Mouse (Mus musculus) MEL (cell line): ENCODE measurements around the gene Atrnl1. TPM values are rescaled to one million over a fixed set of nuclear protein-coding genes. Genes with fewer than 3 reads are reported as not detected.

Experiments used
- DNase-seq: peaks from one replicate; pipeline ENCODE4 v3.0.0; 2011; ENCODE audit warnings: low read depth, low spot score
- H3K27ac ChIP-seq: 2 replicates; pipeline ENCODE4 v1.5.1; 2012; ENCODE audit warnings: low read depth, mild to moderate bottlenecking, control low read depth, low read length, moderate library complexity; ENCODE audit not compliant: control insufficient read depth
- H3K27me3 ChIP-seq, 2 experiments: fragments of 150-350 bp in 1 of 2; sonication (generic) in 1 of 2; 2 replicates each; pipeline ENCODE4 v1.6.1; 2012; ENCODE audit warnings: low read length in 2 of 2, mild to moderate bottlenecking in 2 of 2, improper control_type of control experiment in 1 of 2, moderate library complexity in 1 of 2; ENCODE audit not compliant: insufficient read depth in 2 of 2, control insufficient read depth in 1 of 2
- H3K36me3 ChIP-seq, 2 experiments: 2 replicates each; pipeline ENCODE4 v1.6.1; 2012 to 2014; ENCODE audit warnings: low read length in 2 of 2, improper control_type of control experiment in 1 of 2, inconsistent platforms in 1 of 2, mild to moderate bottlenecking in 1 of 2; ENCODE audit not compliant: insufficient read depth in 2 of 2, control insufficient read depth in 1 of 2
- H3K4me1 ChIP-seq, 2 experiments: fragments of 150-350 bp in 1 of 2; sonication (generic) in 1 of 2; 2 replicates each; pipeline ENCODE4 v1.6.1; 2012; ENCODE audit warnings: low read length in 2 of 2, improper control_type of control experiment in 1 of 2, mild to moderate bottlenecking in 1 of 2; ENCODE audit not compliant: insufficient read depth in 2 of 2, control insufficient read depth in 1 of 2
- H3K4me3 ChIP-seq, 2 experiments: fragments of 150-350 bp in 1 of 2; sonication (generic) in 1 of 2; 2 replicates each; pipeline ENCODE4 v1.5.1; 2012; ENCODE audit warnings: low read depth in 2 of 2, low read length in 2 of 2, mild to moderate bottlenecking in 2 of 2, moderate library complexity in 2 of 2, control low read depth in 1 of 2, improper control_type of control experiment in 1 of 2; ENCODE audit not compliant: control insufficient read depth in 1 of 2, insufficient read depth in 1 of 2
- H3K79me2 ChIP-seq: 2 replicates; pipeline ENCODE4 v1.6.1; 2012; ENCODE audit warnings: mild to moderate bottlenecking, low read length, moderate library complexity; ENCODE audit not compliant: control insufficient read depth, poor library complexity, insufficient read depth
- H3K9ac ChIP-seq: 2 replicates; pipeline ENCODE4 v1.6.1; 2012; ENCODE audit warnings: low read depth, mild to moderate bottlenecking, control low read depth, low read length, moderate library complexity; ENCODE audit not compliant: control insufficient read depth, poor library complexity, severe bottlenecking
- H3K9me3 ChIP-seq: fragments of 150-350 bp; sonication (generic); replicated peaks from 2 replicates; pipeline ENCODE4 v1.6.1; 2012; ENCODE audit warnings: mild to moderate bottlenecking, low read length, improper control_type of control experiment, moderate library complexity; ENCODE audit not compliant: insufficient read depth
- BHLHE40 ChIP-seq: IDR thresholded peaks from 2 replicates; pipeline ENCODE4 v1.6.1; 2012; ENCODE audit warnings: low read depth, mild to moderate bottlenecking, inconsistent platforms, low read length, improper control_type of control experiment, borderline replicate concordance
- CHD1 ChIP-seq: IDR thresholded peaks from 2 replicates; pipeline ENCODE4 v1.6.1; 2012; ENCODE audit warnings: low read depth, mild to moderate bottlenecking, inconsistent platforms, low read length, improper control_type of control experiment
- CHD2 ChIP-seq: IDR thresholded peaks from 2 replicates; pipeline ENCODE4 v1.6.1; 2011; ENCODE audit warnings: low read length, improper control_type of control experiment
- CTCF ChIP-seq, 3 experiments: IDR thresholded peaks in 2 of 3; conservative IDR thresholded peaks in 1 of 3; 2 replicates each; pipeline ENCODE4 v1.5.1; 2011 to 2012; ENCODE audit warnings: low read length in 3 of 3, low read depth in 2 of 3, mild to moderate bottlenecking in 2 of 3, improper control_type of control experiment in 1 of 3, inconsistent platforms in 1 of 3, mixed read lengths in 1 of 3, moderate library complexity in 1 of 3; ENCODE audit not compliant: control insufficient read depth in 1 of 3, insufficient read depth in 1 of 3, poor library complexity in 1 of 3, severe bottlenecking in 1 of 3
- E2F4 ChIP-seq: IDR thresholded peaks from 2 replicates; pipeline ENCODE4 v1.6.1; 2011; ENCODE audit warnings: low read depth, low read length, improper control_type of control experiment, borderline replicate concordance
- ELF1 ChIP-seq: IDR thresholded peaks from 2 replicates; pipeline ENCODE4 v1.6.1; 2014; ENCODE audit warnings: low read depth, mild to moderate bottlenecking, inconsistent platforms, low read length, improper control_type of control experiment, moderate library complexity
- ETS1 ChIP-seq: IDR thresholded peaks from 2 replicates; pipeline ENCODE4 v1.6.1; 2012; ENCODE audit warnings: low read depth, mild to moderate bottlenecking, inconsistent platforms, low read length, improper control_type of control experiment, moderate library complexity
- GABPA ChIP-seq: IDR thresholded peaks from 2 replicates; pipeline ENCODE4 v1.6.1; 2012; ENCODE audit warnings: low read depth, mild to moderate bottlenecking, inconsistent platforms, low read length, improper control_type of control experiment, moderate library complexity
- HCFC1 ChIP-seq: IDR thresholded peaks from 2 replicates; pipeline ENCODE4 v1.6.1; 2012; ENCODE audit warnings: low read depth, mild to moderate bottlenecking, inconsistent platforms, low read length, improper control_type of control experiment, moderate library complexity
- JUND ChIP-seq: IDR thresholded peaks from 2 replicates; pipeline ENCODE4 v1.6.1; 2011; ENCODE audit warnings: low read depth, mild to moderate bottlenecking, improper control_type of control experiment, low read length
- MAFK ChIP-seq: IDR thresholded peaks from 2 replicates; pipeline ENCODE4 v1.6.1; 2011; ENCODE audit warnings: low read depth, mild to moderate bottlenecking, low read length, improper control_type of control experiment, borderline replicate concordance
- MAX ChIP-seq: IDR thresholded peaks from 2 replicates; pipeline ENCODE4 v1.6.1; 2011; ENCODE audit warnings: low read length, improper control_type of control experiment
- NELFE ChIP-seq: IDR thresholded peaks from 2 replicates; pipeline ENCODE4 v1.6.1; 2011; ENCODE audit warnings: low read depth, low read length, improper control_type of control experiment
- POLR2AphosphoS5 ChIP-seq: IDR thresholded peaks from 2 replicates; pipeline ENCODE4 v1.6.1; 2012; ENCODE audit warnings: low read depth, borderline replicate concordance, mild to moderate bottlenecking, inconsistent platforms, low read length, moderate library complexity, mixed read lengths
- RCOR1 ChIP-seq: IDR thresholded peaks from 2 replicates; pipeline ENCODE4 v1.6.1; 2012; ENCODE audit warnings: low read depth, mild to moderate bottlenecking, inconsistent platforms, low read length, improper control_type of control experiment
- SIN3A ChIP-seq: IDR thresholded peaks from 2 replicates; pipeline ENCODE4 v1.6.1; 2012; ENCODE audit warnings: low read length, improper control_type of control experiment, inconsistent platforms
- SMC3 ChIP-seq: IDR thresholded peaks from 2 replicates; pipeline ENCODE4 v1.6.1; 2011; ENCODE audit warnings: low read depth, low read length, improper control_type of control experiment
- TAL1 ChIP-seq: IDR thresholded peaks from 2 replicates; pipeline ENCODE4 v1.6.1; 2012; ENCODE audit warnings: mild to moderate bottlenecking, inconsistent platforms, low read length, moderate library complexity, mixed read lengths
- TCF12 ChIP-seq: IDR thresholded peaks from 2 replicates; pipeline ENCODE4 v1.6.1; 2014; ENCODE audit warnings: low read depth, mild to moderate bottlenecking, inconsistent platforms, low read length, improper control_type of control experiment, moderate library complexity
- UBTF ChIP-seq: IDR thresholded peaks from 2 replicates; pipeline ENCODE4 v1.6.1; 2012; ENCODE audit warnings: low read depth, mild to moderate bottlenecking, inconsistent platforms, low read length, improper control_type of control experiment, moderate library complexity, borderline replicate concordance; ENCODE audit not compliant: insufficient read depth
- USF1 ChIP-seq: IDR thresholded peaks from 2 replicates; pipeline ENCODE4 v1.6.1; 2014; ENCODE audit warnings: low read depth, mild to moderate bottlenecking, inconsistent platforms, low read length, improper control_type of control experiment, moderate library complexity
- ZKSCAN1 ChIP-seq: IDR thresholded peaks from 2 replicates; pipeline ENCODE4 v1.6.1; 2012; ENCODE audit warnings: low read depth, mild to moderate bottlenecking, inconsistent platforms, low read length, improper control_type of control experiment, moderate library complexity
- ZNF384 ChIP-seq: IDR thresholded peaks from 2 replicates; pipeline ENCODE4 v1.6.1; 2012; ENCODE audit warnings: low read depth, mild to moderate bottlenecking, inconsistent platforms, low read length, improper control_type of control experiment
- polyA plus RNA-seq, 2 experiments: library from polyadenylated mRNA; stranded (reverse) in 1 of 2; unstranded in 1 of 2; fragments of >175 nt in 1 of 2; fragments of >200 nt in 1 of 2; gene quantifications; 2 replicates each; pipeline versions ENCODE4 v1.2.1 to v1.2.4; 2012; ENCODE audit warnings: low replicate concordance in 2 of 2, low read depth in 1 of 2; ENCODE audit not compliant: insufficient read length in 2 of 2, insufficient read depth in 1 of 2, missing spikeins in 1 of 2
- total RNA-seq: library from RNA; depleted of rRNA; stranded (reverse); fragments of 300-350 nt; gene quantifications from 2 replicates; pipeline ENCODE4 v1.2.3, GENCODE M21; 2012

Atrnl1 gene
- total and polyA plus RNA-seq, 3 experiments: 6.4 to 8.2 TPM; not detected in 1

- Histone ChIP-seq H3K9me3 (no peaks in the 10 kb centered on the region), H3K9ac (no peak overlapping the region), H3K4me1 (no peaks in the 10 kb centered on the region), H3K27me3 (peaks cover 3 to 6% of the 10 kb centered on the region in 2 experiments; a peak in 2 of 4 replicates), H3K4me3 (no peak overlapping the region), H3K79me2 (no peaks in the 10 kb centered on the region), H3K36me3 (no peaks in the 10 kb centered on the region), H3K27ac (no peak overlapping the region)
- DNase-seq: no peak
- TF ChIP-seq ELF1: no peak
- TF ChIP-seq GABPA: no peak
- TF ChIP-seq JUND: no peak
- no peak for TF ChIP-seq HCFC1
- no peak for TF ChIP-seq MAFK
- no peak for TF ChIP-seq MAX
- no peak for TF ChIP-seq TCF12
- TF ChIP-seq CHD2: no peak
- TF ChIP-seq BHLHE40: no peak
- no peak for TF ChIP-seq ZNF384
- TF ChIP-seq CHD1: no peak
- no peak for TF ChIP-seq SIN3A
- TF ChIP-seq CTCF (IDR thresholded peaks at IDR 0.05 in 2 of 3, conservative IDR thresholded peaks at IDR 0.05 in 1 of 3; ENCODE audit: control insufficient read depth in 1 of 3, insufficient read depth in 1 of 3, low read depth in 2 of 3, low read length in 3 of 3, poor library complexity in 1 of 3, severe bottlenecking in 1 of 3): no peak
- TF ChIP-seq E2F4: no peak
- TF ChIP-seq TAL1: no peak
- no peak for TF ChIP-seq NELFE
- TF ChIP-seq ETS1: no peak
- TF ChIP-seq SMC3: no peak
- no peak for TF ChIP-seq UBTF
These were observed 18.5 kb upstream of the Atrnl1 start for GRCm38 (mm10) chr19:57592355-57592754.

- H3K27me3 ChIP-seq: peaks cover 2 to 3% of the 10 kb centered on the region in 2 experiments; a peak in 2 of 4 replicates
- H3K36me3 ChIP-seq: peaks cover 0 to 6% of the 10 kb centered on the region in 2 experiments; a peak in 2 of 4 replicates
- H3K9me3 ChIP-seq: no peaks in the 10 kb centered on the region
- no peak overlapping the region for H3K9ac ChIP-seq
- no peaks in the 10 kb centered on the region; the same call in 1 of the 2 replicates for H3K79me2 ChIP-seq
- no peak overlapping the region for H3K27ac ChIP-seq
- no peak for DNase-seq
- no peak for TF ChIP-seq UBTF
- TF ChIP-seq USF1: no peak
- no peak for TF ChIP-seq SIN3A
- no peak for TF ChIP-seq ETS1
- TF ChIP-seq RCOR1: no peak
- no peak for TF ChIP-seq E2F4
- no peak for TF ChIP-seq ZKSCAN1
- no peak for TF ChIP-seq ELF1
- no peak for TF ChIP-seq TAL1
- TF ChIP-seq POLR2AphosphoS5: no peak
- no peak overlapping the region for H3K4me3 ChIP-seq
- peaks cover 7 to 15% of the 10 kb centered on the region in 2 experiments for H3K4me1 ChIP-seq
These were observed 11.7 kb upstream of the Atrnl1 start for GRCm38 (mm10) chr19:57599126-57599525.
